Mouse (Mus musculus) ZHBTc4 (cell line): ENCODE results near the gene Msi2.
A peak's percentile ranks its signal among the peaks of the same experiment; 100 is the strongest.

Experiments used
- DNase-seq: peaks from one replicate; pipeline ENCODE4 v3.0.0-alpha.2; 2011; ENCODE audit warnings: low read depth, low spot score

Msi2 gene

DNA sequence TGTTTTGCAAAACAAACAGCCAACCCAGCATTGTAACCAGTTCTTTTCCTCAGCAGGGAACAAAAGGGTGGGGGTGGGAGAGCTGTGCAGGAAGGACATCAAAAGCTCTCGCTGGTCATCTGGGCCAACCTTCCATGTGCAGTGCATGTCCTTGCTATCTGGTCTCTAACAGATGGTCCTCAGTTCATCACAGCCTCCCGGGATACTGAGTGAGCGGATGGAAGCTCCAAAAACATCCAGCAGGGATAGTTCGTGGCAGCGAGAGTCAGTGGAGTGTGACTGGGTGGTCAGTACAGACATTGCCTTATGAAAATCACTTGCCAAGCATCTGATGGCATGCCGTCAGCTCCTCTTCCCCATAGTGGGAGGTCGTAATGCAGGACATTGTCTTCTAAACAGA lies 153.5 kb downstream of the Msi2 start:
- DNase-seq, result no peak

DNA sequence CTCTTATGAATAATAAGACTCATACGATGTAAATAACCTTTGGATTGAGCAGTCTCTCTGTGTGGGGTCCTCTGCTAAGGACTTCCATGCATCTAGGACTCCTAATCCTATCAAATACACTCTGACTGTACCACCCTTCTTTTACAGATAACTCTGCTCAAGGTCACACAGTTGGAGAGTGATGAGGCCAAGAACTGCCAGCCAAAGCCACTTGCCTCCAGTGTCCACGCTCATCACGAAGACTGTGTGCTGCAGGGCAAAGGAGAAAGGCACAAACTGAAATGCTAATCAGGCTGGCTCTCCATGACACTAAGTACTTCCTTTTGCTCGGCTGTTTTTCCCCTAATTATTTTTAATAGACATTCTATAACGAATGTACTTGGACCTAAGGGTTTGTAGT lies 153.9 kb downstream of the Msi2 start:
- no peak for DNase-seq

DNA sequence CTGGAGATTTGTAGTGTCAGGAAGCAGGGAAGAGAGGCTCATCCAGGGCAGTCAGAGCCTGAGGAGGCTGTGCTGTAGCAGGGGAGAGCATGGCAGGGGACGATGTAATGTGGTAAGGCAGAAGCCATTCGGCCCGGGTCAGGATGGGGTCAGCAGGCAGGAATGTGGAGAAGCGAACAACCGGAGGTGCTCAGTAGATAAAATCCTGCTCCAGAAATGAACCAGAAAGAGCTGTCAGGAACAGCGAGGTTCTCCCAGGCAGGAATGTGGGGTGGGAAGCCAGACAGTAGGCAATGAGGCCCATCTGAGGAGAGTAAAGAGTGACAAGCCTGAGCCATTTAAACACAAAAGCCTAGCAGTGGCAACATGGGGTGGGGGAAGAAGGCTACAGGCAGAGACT lies 157.1 kb downstream of the Msi2 start:
- peak; percentile 65 for DNase-seq

DNA sequence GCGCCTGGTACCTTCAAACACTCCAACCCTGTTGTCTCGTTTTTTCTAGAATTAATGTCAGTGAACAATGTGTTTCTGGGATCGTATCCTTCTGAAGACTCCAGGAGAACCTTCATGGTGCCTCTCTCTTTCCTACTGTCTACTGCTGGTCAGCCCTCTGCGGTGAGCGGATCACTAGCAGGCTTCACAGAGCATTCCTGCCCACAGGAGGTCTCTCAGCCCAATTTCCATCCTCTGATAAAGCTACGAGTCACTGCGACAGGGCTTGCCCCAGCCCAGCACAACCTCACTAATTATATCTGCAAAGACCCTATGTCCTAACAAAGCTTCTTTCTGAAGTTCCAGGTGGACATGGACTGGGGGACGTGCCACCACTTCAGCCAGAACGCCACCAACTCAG lies 157.7 kb downstream of the Msi2 start:
- no peak for DNase-seq

DNA sequence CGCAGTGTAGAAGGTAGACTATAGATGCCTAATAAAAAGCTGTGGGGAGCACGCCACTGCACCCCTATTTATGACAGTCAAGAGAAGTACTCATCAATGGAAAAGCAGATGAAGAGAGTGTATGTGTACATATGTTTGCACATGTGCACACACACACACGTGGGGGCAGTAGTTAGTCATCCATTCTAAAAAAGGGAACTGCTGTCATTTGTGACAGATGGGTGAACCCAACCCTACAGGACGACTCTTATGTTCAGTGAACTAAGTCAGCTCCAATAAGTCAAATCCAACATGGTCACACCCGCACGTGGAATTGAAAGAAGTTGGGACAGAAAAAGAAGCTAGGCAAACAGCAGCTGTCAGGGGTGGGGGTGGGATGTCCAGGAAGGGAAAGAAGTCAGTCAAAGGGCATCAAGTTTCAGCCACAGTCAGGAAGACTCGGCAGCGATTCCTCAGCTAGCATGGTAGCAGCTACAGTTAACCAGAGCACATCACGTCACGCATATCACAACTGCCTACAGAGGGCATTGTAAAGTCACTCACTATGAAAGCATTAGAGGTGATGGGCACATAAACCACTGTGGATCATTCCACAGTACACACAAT lies 158.8 kb downstream of the Msi2 start:
- DNase-seq, result no peak

DNA sequence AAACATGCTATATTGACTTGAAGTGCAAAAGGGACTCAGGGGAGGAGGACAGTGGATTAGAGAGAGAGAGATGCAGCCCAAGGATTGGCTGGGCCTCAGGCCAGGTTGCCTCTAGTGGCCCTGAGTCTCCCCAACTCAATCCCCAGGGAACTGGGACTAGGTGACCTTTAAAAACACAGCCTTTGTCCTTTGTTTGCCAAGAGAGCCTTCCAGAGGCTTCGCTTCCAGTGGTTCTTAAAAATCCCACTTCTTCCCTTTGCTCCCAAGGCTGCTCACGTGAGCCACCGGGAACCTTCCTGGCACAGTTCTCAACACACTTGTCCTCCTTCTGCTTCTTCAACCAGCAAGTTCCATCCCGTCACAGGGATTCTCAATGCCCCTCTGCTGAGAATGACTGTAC lies 159.6 kb downstream of the Msi2 start:
- no peak for DNase-seq

DNA sequence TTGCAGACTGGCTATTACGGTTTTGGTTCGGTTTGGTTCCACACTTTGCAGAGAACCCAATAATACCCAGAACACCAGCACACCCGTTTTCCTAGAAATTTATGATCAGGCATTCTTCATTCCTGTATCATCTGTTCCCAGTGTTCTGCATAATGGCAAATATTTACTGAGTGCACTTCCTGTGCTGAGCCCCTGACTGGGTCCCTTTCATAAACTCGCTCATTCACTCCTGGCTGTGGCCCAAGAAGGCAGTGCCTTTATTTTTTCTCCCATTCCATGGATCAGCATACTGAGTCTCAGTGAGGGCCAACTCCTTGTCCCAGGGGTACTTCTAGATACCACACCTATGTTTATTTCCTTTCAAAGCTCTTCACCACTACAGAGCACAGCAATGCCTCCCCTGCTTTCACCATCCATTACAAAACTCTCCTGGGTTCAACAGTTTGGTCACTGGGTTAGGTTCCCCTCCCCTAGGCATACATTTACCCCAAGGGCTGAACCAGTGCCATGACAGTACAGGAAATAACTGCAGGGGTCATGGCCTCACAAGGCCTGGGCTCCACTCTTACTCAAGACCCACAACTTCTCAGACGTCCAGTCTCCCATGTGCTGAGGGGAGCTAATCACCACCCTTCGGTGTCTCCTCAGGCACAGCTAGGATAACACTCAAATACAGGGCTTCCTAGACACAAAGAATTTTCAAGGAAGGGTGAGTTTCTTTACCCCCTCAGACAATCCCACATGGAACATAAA lies 160.3 kb downstream of the Msi2 start:
- no peak for DNase-seq

DNA sequence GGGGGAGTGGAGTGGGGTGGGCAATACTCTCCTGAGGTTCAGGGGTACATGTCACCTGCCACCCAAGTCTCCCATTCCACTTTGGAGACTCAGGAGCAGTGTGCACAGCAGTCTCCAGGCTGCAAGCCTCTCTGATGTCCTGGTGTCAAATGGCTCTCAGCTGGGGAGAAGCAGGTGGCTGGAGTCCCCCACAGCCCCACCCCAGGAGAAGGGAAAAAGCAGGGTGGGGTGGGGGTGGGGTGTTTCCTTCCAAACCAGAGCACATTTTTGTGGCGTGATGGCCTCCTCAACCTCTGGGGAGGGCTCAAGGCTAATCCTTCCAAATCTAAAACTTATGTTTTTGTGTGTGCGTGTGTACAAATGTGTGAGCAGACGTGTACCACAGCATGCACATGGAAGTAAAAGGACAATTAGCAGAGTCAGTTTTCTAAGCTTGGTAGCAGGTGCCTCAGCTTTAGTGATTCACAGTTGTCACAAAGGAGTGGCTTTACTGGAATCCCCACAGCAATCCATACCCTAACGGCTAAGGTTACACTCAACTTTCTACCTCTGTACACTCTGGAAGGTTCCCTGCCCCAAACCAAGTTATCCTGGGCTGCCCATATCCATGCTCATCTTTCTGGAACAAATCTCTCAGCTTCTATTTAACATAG lies 161.1 kb downstream of the Msi2 start:
- DNase-seq, result peak; percentile 68

DNA sequence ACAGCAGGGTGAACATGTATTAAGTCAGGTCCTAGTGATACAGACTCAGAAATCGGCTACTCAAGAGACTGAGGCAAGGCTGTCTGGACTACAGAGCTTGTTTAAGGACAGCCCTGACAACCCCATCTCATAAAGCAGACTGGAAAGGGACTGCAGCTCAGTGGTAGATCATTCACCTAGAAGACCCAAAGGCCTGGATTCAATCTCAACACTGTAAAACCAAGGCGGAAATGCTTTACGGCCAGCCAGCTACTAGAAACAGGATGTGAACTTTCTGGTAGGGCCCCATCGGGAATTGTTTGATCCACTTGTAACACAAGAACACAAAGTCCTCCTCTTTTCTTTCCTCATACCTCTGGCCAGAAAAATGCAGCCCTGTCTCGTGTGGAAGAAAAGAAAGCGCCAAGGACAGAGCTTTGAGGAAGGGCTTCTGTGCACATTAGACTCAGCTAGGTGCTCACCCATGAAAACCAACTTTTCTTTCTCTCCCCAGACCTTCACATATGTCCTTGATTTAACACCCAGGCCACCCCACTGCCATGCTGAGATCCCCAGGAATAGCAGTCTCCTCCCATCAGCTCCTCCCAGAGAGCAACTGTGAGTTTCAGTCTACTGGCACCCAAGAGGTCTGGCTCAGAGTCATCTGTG lies 162.3 kb downstream of the Msi2 start:
- DNase-seq, result peak; percentile 51

DNA sequence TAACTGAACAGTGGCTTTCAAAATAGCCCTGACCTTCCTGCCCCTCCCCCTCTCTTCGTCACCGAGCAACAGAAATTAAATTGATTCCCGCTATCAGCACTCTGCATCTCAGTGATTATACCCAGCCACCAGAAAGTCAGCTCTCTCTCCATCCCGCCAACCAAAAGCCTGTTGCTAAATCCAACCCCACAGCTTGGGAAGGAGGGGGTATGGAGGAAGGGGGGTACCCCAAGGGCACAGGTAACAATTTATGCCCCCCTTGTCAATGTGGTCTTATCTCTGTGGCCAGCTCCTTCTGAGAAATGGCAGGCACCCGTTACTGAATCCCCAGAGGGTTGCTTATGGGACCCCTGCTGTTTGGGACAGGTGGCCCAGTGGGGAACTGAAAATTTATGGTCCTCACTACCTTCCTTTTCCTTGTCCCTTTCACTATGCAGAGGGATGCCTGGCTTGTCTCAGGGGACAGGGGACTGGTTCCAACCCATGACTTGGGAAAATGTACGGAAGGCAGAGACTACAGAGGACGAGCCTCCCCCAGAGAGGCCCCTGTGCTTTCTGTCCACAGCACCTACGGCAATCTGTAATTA lies 163.0 kb downstream of the Msi2 start:
- DNase-seq, result no peak

DNA sequence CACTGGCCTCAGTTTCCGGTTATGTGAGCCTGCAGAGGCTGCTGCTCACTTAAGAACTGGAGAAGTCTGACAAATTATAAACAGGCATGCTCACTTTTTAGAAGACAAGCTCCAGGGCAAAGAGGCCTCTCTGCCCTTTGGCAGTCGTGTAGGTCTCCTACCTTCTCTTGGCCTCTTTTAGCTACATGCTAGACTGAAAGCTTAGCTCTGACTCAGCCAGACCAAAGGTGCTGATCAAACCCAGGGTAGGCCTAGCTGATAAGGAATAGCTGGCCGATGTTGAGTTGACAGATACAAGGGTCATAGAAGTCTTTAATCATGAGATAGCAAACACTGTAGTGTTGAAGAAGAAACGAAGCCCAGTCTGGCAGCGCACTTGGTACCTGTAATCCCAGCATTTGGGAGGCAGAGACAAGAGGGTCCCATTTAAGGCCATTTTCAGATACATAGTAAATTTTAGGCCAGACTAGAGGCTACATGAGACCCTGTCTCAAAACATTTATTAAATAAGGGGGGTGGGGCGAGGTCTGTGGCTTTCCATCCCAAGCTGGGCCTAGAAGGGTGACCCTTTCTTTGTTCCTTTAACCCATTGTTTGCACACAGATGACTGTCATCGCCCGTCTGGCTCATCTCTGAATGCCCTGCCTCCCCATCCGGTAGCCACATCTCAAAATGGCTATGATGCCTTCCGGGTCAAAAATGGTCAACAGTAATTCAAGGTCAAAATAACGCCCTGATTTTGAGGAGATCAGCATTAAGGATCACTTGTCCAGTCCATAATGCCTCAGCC lies 164.6 kb downstream of the Msi2 start:
- no peak for DNase-seq

DNA sequence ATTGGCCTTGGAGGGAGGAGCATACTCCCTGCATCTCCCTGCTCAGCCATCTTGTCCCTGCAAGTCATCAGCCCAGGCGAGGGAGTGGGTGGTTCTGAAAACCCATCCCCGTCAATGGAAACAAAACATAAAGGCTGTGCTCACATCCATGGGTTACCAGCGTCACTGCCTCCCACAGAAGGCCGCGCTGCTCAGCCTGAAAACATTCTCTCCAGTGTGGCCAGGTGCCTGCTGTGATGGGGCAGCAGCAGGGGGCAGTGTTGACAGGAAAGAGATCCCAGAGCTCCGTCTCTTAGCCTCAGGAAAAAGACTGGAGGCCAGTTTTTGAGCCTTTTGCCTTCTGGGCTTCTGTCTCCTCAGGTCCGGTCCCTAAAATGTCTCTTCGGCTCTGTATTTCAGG lies 165.3 kb downstream of the Msi2 start:
- peak; percentile 78 for DNase-seq

DNA sequence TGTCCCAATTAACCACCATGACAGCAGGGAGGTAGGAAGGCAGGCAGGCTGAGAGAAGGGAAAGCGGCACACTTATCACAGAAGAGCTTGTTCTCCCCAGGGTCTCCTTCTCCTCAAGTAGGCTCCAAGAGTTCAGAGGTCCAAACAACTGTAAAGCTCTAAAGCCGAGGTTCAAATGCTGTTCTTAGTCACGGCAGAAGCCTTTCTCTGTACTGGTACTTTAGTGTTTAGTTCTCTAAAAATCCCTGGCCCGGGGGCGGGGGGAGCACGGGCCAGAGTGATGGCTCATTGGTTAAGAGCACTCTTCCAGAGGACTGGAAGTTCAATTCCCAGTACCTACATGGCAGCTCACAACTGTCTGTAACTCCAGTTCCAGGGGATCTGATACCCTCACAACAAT lies 165.9 kb downstream of the Msi2 start:
- no peak for DNase-seq

DNA sequence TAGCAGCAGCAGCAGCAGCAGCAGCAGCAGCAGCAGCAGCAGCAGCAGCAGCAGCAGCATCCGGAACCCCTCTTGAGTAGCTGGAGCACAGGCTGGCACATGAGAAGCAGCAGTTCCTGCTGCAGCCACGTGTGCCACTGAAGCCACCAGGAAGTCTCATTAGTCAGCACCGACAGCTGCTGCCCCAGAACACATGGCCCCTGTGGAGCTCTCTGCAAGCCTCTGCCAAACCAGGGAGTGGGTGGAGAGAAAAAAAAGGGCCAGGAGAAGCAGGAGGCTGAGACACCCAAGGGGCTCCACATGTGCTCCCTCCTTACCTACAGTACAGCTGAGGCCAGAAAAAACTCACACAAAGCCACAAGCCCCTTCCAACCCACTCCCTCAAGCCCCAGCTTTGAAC lies 167.3 kb downstream of the Msi2 start:
- no peak for DNase-seq

DNA sequence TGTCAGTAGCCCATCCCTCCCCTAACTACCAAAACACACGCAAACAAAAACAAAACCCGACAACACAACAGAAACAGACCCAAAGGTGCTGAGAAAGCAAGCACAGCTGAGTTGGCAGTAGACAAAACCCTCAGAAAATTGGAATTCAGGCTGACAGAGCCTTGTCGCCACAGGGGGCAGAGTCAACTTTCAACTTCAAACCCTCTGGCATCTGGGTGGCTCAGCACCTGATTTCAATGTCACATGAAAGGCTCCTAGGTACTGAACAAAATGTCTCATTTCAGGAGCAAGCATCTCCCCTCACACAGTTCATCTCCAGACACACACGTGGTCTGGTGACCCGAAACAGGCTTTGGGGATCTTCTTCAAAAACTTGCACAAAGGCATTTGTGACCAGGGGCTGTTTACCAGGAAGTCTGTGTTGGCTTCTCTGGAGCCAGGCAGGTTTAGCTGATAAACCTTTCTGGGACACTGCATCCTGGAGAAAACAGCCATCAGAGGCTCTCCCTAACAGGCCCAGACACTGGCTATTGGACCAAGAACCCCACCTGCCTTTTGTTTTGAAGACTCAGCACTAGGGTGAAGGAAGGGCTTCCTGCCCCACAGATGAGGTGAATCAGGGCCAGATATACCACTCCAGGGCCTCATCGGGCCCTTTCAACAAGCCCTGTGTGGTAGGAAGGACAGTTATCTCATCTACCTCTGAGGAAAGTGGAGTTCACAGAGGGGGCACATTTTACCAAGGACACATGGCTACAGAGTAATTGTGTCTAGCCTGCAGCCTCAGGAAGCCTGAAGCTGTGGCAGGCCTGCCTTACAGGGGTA lies 168.0 kb downstream of the Msi2 start:
- DNase-seq, result peak; percentile 72

DNA sequence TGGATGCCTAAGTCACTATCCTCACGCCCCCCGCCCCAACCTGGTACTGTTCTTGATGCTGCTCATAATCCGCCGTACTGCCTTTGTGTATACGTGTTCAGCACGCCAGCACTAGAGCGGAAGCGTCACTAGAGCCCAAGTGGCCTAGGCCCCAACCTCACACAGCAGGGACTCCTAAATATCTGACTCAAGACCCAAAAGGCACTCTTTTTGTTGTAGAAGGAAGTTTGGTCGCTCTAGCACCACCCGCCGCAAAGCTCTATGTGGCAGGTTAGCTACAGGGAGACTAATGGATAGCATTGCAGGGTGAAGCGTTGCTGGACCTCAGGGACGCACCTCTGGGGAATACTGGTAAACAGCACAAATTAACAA lies 168.8 kb downstream of the Msi2 start:
- DNase-seq, result peak; percentile 53

DNA sequence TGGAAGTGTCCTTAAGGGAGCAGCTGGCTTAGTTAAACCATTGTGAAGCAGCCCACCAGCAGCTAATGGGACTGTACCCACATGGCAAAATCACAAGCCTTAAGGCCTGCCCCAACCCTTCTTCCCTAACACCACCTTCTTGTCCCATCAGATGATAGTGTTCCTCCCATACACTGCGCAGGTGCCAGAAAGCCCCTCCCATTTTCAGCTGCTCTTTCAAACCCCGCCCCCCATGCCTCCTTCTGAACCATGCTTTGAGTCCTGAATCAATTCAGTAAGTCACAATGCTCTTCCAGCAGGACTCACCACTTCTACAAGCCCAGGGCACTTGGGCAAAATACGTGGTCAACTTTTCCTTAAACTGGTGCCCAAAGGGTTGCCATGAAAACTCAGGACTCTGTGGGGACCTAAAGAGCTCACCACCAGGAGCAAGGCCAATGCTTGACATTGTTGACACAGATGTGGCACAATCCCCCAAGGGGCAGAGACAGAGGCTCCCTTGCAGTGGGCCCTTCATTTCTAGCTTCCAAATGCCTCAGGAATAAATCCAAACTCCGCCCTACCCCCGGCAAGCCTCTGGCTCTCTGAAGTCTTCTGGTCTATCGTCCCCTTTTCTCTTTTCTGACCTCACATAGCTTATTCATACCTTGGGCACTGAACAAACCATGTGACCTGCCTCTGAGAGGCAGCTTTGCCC lies 169.3 kb downstream of the Msi2 start:
- DNase-seq, result peak; percentile 84

DNA sequence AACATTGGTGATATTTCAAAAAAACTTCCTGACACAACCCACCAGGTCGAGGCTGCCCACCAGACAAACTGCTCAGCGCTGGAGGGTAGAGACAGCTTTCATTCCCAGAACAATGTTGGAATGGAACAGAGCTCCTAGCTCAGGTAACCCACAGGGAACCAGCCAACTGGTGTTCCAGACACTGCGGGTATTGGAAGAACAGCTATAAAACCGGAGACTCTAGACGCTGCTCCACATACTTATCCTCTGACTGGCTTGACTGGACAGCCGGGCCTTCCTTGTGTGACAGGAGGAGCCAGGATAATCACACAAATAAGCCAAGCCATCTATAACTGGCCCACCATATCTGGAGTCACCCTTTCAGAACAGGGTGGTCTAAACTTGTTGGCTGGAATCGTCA lies 169.9 kb downstream of the Msi2 start:
- DNase-seq, result no peak

DNA sequence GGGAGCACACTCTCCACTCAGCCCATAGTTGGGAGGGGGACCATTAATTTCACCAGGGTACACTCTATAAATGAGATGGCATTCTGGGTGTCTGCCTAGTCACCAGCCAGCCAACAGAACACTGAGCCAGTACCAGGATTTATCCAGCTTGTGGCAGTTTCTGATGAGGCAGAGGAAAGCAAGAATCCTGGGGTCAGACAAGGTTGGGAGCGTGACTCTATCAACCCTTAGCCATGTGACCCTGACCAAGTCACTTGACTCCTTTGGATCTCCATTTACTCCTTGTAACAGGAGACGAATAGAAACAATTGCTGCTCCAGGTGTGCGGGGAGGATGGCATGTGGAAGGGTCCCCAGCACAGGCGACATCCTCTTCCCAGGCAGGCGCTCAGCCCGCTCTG lies 174.5 kb downstream of the Msi2 start:
- peak; percentile 74 for DNase-seq

DNA sequence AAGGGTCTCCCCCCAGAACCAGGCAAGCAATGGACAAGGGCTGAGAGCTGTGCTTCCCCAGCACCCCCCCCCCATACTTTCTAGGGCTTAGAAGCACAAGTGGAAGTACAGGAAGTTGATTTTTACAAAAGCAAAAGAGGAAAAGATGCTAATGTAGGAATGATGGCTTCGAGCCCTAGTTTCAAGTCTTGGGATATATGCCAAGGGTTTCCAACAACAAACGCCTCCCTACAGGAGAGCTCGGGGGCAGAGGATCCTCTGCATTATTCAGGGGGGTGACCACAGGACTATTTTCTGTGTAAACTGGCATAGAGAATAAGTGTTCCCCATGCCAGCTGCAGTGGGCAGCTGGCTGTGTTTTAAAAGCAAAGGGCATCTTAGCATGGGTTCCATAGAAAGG lies 175.5 kb downstream of the Msi2 start:
- DNase-seq, result no peak
